Mouse (Mus musculus): Measurements from ENCODE around the gene Olfr223.

- TF ChIP-seq TCF12 (IDR thresholded peaks at IDR 0.05; ENCODE audit: insufficient read depth, poor library complexity, severe bottlenecking) (no peak), POLR2AphosphoS2 (IDR thresholded peaks at IDR 0.05; ENCODE audit: insufficient read length, low read depth) (no peak), E2F4 (IDR thresholded peaks at IDR 0.05; ENCODE audit: insufficient read depth) (no peak), MAX (IDR thresholded peaks at IDR 0.05; ENCODE audit: low read depth) (no peak), CEBPB (IDR thresholded peaks at IDR 0.05; ENCODE audit: insufficient read depth, poor library complexity, severe bottlenecking) (no peak), MYOG (IDR thresholded peaks at IDR 0.05; ENCODE audit: control insufficient read depth in 1 of 3, insufficient read depth in 1 of 3, insufficient read length in 2 of 3, low read depth in 2 of 3) (no peak), MYOD1 (IDR thresholded peaks at IDR 0.05; ENCODE audit: control insufficient read depth in 1 of 3, insufficient read length in 2 of 3, low read depth in 2 of 3) (no peak), POLR2A (IDR thresholded peaks at IDR 0.05; ENCODE audit: insufficient read length, low read depth) (no peak), TCF3 (IDR thresholded peaks at IDR 0.05; ENCODE audit: insufficient read length, low read depth) (no peak)
These were observed 21.0 kb upstream of the Olfr223 start for GRCm38 (mm10) chr11:59614120-59614519.
